Mouse (Mus musculus): ENCODE measurements around the gene Fkbp7. TPM values are rescaled to one million over a fixed set of nuclear protein-coding genes. Genes with fewer than 3 reads are reported as not detected.
"Not testable (repeated sequence)": the region's sequence is repeated elsewhere in the genome, so short reads cannot be mapped to it uniquely, and the experiment has no call there.

Fkbp7 gene
- total RNA-seq, 2 experiments from 2014 or later: 23.8 to 30.0 TPM

GRCm38 (mm10) chr2:76665531-76665930 is 7.4 kb downstream of the Fkbp7 start:
- no peak for DNase-seq

- DNase-seq: no peak
These were observed 13.5 kb downstream of the Fkbp7 start for GRCm38 (mm10) chr2:76659419-76659818.

GRCm38 (mm10) chr2:76658551-76658950 is 14.4 kb downstream of the Fkbp7 start:
- no peak for DNase-seq

GRCm38 (mm10) chr2:76655982-76656381 is 16.9 kb downstream of the Fkbp7 start:
- no peak for DNase-seq

- DNase-seq: no peak
These were observed 17.5 kb downstream of the Fkbp7 start for GRCm38 (mm10) chr2:76655444-76655843.

- DNase-seq: no peak
These were observed 18.3 kb downstream of the Fkbp7 start for GRCm38 (mm10) chr2:76654646-76655045.

GRCm38 (mm10) chr2:76653070-76653469 is 19.8 kb downstream of the Fkbp7 start:
- DNase-seq: no peak

GRCm38 (mm10) chr2:76648666-76649141 is 24.2 kb downstream of the Fkbp7 start:
- peak; percentile 8 for DNase-seq

GRCm38 (mm10) chr2:76647883-76648570 is 24.9 kb downstream of the Fkbp7 start, which contains the start of the genes Prkra and Pjvk:
Prkra (minus strand) TSS chr2:76648015.
Pjvk (plus strand) TSS chr2:76648476.
- DNase-seq: peak; percentile 99

- DNase-seq: no peak
These were observed 25.5 kb downstream of the Fkbp7 start for GRCm38 (mm10) chr2:76647441-76647869.

- DNase-seq: no peak
These were observed 29.1 kb downstream of the Fkbp7 start for GRCm38 (mm10) chr2:76643801-76644200.

GRCm38 (mm10) chr2:76639637-76640036 is 33.3 kb downstream of the Fkbp7 start:
- DNase-seq: no peak

- DNase-seq: no peak
These were observed 41.3 kb downstream of the Fkbp7 start for GRCm38 (mm10) chr2:76631600-76631999.

- DNase-seq: no peak
These were observed 42.6 kb downstream of the Fkbp7 start for GRCm38 (mm10) chr2:76630293-76630692.

- not testable (repeated sequence) for DNase-seq
These were observed 50.6 kb downstream of the Fkbp7 start for GRCm38 (mm10) chr2:76622316-76622715.

GRCm38 (mm10) chr2:76621724-76622123 is 51.2 kb downstream of the Fkbp7 start:
- DNase-seq: no peak

GRCm38 (mm10) chr2:76620188-76620587 is 52.7 kb downstream of the Fkbp7 start:
- DNase-seq: no peak

GRCm38 (mm10) chr2:76618078-76618477 is 54.8 kb downstream of the Fkbp7 start:
- DNase-seq: peak; percentile 54

Other genes with a start within 250 kb of the Fkbp7 start
- 10 to 100 TPM; 20.7 to 22.6 TPM for gene Prkra, start 25.1 kb downstream of the Fkbp7 start, total RNA-seq (2021)
- not detected for gene Pjvk, start 24.6 kb downstream of the Fkbp7 start, total RNA-seq (2021)
- 10 to 100 TPM; 21.5 to 22.5 TPM for gene Plekha3, start 2.2 kb upstream of the Fkbp7 start, total RNA-seq (2021)

All from heart, postnatal 4 days (tissue).